Mouse (Mus musculus): Measurements from ENCODE around the gene Ptpn12.

Gene Ptpn12

GRCm38 (mm10) chr5:21055820-21056531 is at the start of gene Ptpn12:
Ptpn12 (minus strand) TSS chr5:21055911.
- peak; percentile 97 for DNase-seq (ENCODE audit: low spot score)

GRCm38 (mm10) chr5:21091179-21091578 is 35.5 kb upstream of the Ptpn12 start:
- no peak for DNase-seq (ENCODE audit: low spot score)

GRCm38 (mm10) chr5:21057217-21057616 is 1.5 kb upstream of the Ptpn12 start:
- no peak for DNase-seq (ENCODE audit: low spot score)

- DNase-seq (ENCODE audit: low spot score), result no peak
Measured at GRCm38 (mm10) chr5:21056595-21056994, 884 bp upstream of the Ptpn12 start.

DNA sequence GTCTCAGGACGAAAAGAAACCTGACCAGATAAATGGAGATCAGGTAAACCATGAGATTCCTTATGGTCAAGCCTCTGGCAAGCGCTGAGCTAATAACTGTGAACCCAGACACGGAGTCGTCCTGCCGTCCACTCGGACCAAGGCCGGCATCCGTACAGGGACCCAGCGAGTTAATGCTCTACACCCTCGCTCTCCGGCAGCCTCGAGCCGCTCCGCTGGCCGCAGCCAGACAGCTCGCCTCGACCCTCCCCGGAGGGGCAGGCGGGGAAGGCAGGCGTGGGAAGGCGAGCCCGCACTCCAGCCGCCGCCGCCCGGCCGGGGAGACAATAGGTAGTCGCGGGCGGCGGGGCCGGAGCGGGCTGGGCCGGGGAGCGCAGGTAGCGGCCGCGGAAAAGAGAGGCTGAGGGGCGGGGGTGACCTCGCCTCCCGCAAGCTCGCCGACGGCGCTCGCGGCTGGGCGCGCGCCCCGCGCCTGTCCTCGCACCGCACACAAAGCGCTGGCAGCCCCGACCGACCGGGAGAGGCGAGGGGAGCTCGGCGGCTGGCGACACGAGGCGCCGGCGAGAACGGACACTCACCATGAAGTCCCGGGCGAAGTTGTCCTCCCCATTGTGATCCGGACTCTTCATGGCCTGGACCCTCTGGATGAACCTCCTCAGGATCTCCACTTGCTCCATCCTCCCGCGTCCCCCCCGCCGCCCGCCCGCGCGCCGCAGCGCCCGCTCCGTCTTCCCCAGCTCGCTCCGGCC is 466 bp downstream of the Ptpn12 start:
- DNase-seq (ENCODE audit: low spot score), result peak; percentile 61

GRCm38 (mm10) chr5:21054472-21055070 is 1.1 kb downstream of the Ptpn12 start:
- DNase-seq (ENCODE audit: low spot score), result peak; percentile 70

DNA sequence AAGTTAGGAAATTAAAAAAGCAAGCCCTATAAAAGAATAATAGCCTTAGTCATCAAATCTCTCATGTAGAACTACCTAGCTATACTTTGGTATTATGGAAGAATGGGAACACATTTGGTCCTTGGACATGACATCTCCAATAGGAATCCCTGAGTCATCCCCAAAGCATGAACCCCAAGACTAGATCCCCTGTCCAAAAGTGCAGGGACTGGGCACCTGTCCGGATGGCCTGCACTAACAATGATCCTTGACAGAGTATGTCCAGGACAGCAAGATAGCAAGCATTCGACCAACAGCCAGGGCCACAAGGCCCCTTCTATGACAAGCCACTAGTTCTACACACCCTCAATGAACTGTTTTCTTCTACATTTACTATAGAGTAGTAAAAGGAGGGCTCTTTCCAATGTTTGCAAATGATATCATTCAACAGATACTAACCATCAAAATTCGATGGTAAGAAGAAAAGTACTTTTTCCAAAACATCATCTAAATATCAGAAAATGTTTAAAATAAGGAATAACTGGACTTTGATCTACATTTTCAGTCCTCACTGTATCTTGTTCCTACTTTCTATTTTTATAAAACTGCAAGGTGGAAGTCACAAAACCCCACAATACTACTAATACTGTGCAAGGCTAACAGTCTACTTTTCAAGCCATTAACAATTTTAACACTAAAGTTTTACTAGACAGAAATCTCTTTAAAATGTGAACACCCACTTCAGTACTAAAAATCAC is 2.0 kb downstream of the Ptpn12 start:
- no peak for DNase-seq (ENCODE audit: low spot score)

GRCm38 (mm10) chr5:21052521-21052920 is 3.2 kb downstream of the Ptpn12 start:
- no peak for DNase-seq (ENCODE audit: low spot score)

DNA sequence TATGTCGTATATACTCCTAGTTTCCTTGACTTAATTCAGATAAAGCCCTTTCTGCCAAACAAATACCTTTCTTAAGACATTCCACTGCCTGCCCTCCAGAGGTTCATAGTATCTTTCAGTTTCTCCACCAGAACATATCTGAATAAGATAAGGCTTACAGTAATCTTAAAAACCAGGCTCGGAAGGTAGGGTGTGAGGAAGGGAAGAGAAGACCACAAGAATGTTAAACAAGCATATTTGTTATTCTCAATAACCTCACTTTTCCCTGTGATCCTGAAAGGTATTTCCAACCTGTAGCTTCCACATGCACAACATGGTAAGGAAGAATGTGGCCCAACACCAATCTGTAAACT is 5.0 kb downstream of the Ptpn12 start:
- no peak for DNase-seq (ENCODE audit: low spot score)

GRCm38 (mm10) chr5:21050061-21050769 is 5.5 kb downstream of the Ptpn12 start:
- DNase-seq (ENCODE audit: low spot score), result no peak

DNA sequence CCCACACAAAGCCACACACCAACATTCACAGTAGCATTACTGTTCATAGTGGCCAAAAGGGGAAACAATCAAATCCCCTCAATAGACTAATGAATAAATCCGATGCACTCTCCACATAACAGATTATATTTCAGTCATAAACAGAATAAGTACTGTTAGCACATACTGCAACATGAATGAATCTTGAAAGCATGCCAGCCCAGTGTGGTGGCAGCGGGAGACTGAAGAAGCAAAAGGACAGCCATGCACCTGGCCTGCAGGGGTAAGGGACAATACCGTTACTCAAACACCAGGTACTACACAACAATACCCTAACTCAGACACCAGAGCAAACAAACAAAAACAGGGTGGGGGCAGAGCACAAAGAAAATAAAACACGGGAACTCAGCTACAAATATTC is 6.7 kb downstream of the Ptpn12 start:
- DNase-seq (ENCODE audit: low spot score), result no peak

DNA sequence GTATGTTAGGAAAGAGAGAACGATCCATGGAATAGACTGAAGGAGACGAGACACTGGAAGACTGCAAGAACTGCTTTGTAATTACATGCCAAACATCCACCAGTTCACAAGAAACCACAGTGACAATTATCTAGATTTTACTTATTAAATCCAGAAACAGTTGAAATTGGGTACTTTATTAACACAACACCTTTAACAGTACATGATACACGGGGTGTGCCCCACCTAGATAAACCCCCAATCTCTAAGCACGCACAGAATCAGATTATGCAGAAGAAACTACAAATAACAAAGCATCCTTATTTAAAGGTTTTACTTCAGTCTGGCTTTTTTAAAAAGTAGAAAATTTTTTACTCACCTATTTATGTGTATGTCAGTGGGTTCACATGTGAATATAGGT is 8.6 kb downstream of the Ptpn12 start:
- no peak for DNase-seq (ENCODE audit: low spot score)

GRCm38 (mm10) chr5:21046150-21047048 is 9.3 kb downstream of the Ptpn12 start:
- no peak for DNase-seq (ENCODE audit: low spot score)

- no peak for DNase-seq (ENCODE audit: low spot score)
Measured at GRCm38 (mm10) chr5:21045462-21045861, 10.2 kb downstream of the Ptpn12 start.

- DNase-seq (ENCODE audit: low spot score), result no peak
Measured at GRCm38 (mm10) chr5:21038100-21038499, 17.6 kb downstream of the Ptpn12 start.

- no peak for DNase-seq (ENCODE audit: low spot score)
Measured at GRCm38 (mm10) chr5:21035689-21036480, 19.8 kb downstream of the Ptpn12 start.

DNA sequence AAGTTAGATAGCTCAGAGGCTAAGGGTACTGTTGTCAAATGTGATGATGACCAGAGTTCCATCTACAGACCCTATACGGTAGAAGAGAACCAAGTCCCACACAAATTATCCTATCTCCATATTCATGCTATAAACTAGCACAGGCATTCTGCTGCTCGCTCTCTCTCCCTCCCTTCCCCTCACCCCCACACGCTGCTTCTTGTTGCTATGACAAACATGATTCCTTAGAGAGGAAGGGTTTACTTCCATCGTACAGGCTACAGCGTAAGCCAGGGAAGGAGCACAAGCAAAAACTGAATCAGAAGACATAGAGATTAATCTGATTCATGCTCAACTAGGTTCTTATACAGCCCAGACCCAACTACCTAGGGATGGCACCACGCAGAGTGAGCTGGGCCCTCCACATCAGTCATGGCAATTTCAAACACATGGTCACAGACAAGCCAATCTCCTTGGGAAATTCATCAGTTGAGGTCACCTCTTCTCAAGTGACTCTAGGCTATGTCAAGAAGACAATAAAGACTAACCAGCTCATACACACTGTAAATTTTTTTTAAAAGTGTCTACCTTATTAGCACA is 21.2 kb downstream of the Ptpn12 start:
- no peak for DNase-seq (ENCODE audit: low spot score)

DNA sequence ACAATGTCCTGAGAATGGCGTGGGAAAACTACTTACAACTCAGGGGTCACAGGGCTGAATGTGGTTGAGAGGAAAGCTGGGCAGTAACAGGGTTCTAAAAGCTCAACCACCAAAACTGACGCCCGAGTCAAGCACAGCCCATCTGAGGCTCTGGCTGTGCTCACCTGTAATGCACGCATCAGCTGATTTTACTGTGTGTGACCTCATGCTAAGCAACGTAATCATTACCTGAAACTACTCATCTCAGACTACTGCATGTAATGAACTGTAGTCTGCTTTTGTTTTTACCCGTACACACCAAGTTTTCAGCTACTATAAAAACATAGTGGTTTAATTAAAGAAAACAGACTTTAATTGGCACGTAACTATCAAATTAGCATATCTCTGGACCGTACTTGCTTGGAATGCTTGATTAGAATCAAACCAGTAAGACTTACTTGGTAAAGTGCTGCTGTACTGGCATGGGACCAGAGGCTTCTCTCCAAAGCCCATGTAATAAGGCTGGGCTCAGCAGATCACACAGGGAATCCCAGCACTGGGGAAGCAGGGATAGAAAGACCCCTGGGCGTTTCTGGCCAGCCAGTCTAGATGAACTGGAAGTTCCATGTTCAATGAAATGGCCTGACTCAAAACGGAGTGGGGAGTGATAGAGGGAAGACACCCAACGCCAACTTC is 22.2 kb downstream of the Ptpn12 start:
- DNase-seq (ENCODE audit: low spot score), result no peak

- DNase-seq (ENCODE audit: low spot score), result no peak
Measured at GRCm38 (mm10) chr5:21032626-21033025, 23.1 kb downstream of the Ptpn12 start.
